Mouse (Mus musculus) gastrocnemius, postnatal 25 days (tissue): Measurements from ENCODE around the gene Stat5b. TPM values are rescaled to one million over a fixed set of nuclear protein-coding genes. Genes with fewer than 3 reads are reported as not detected.
A peak's percentile ranks its signal among the peaks of the same experiment; 100 is the strongest.

Source experiments
- DNase-seq: peaks from one replicate; pipeline ENCODE4 v3.0.0; 2022
- total RNA-seq, 2 experiments: library from RNA; stranded (reverse); gene quantifications; 1 replicate in 1 of 2; 2 replicates in 1 of 2; pipeline ENCODE4 v1.2.3; 2021

Gene Stat5b
- total RNA-seq, 2 experiments from 2014 or later = 93.2 to 126 TPM

DNA sequence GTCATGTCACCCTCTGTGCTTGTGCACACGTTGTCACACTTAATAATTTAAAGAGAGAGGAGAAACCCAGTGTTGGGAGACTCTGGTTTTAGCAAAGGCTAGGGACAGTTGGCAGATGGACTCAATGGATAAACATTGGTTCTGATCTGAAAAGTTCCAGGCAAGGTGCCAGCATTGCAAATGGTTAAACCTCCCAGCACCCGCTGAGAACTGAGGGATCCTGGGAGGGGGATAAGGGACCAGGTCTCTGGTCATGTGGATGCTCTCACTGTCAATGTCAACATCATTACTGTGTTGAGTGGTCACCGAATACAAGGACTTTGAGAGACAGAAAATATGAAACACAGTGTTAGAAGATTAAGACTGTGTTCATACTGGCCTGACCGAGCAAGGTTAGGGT, 33.7 kb downstream of the Stat5b start:
- DNase-seq = no peak

- DNase-seq = no peak
These were observed 34.2 kb downstream of the Stat5b start for GRCm38 (mm10) chr11:100816342-100816741.

- peak; percentile 88 for DNase-seq
These were observed 36.0 kb downstream of the Stat5b start for GRCm38 (mm10) chr11:100814498-100814897.

- no peak for DNase-seq
These were observed 39.4 kb downstream of the Stat5b start for GRCm38 (mm10) chr11:100811132-100811531.

- DNase-seq = no peak
These were observed 40.0 kb downstream of the Stat5b start for GRCm38 (mm10) chr11:100810516-100810915.

GRCm38 (mm10) chr11:100806380-100807305, 43.9 kb downstream of the Stat5b start:
- peak; percentile 62 for DNase-seq

DNA sequence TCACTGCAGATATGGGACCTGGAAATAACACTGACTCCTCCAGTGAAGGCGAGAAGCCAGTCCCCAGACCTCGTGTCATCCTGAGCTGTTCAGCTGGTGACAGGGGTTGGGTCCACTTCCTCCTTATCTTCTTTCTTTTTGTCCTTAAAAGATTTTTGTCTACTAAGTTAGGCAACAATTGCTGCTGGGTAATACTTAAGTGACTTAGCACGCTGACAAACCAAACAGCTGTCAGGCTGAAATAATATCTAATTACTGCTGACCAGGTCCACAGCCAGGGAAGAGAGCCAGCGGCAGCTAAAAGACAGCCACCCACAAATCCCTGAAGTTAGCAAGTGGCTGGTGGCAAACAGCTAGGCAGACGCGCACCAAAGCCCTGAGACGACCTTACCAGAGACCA, 45.0 kb downstream of the Stat5b start:
- DNase-seq = peak; percentile 70

GRCm38 (mm10) chr11:100804409-100804808, 46.1 kb downstream of the Stat5b start:
- DNase-seq = no peak

DNA sequence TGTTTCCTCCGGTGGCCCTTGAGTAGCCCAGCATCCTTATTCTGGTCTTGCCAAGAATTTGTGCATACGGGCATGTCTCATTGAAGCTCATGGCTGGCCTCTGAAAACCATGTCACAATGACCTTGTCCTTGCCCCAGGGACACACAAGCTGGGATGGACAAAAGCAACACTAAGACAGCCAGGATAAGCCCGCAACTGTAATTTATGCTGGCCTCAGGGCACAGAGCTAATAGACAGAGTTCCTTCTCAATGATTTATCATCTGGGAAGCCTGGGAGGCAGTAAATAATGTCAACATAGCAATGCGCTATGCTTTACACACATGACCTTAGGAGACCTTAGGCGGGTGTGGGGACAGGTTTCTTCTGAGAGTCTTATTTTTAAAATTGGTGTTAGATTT, 51.1 kb downstream of the Stat5b start:
- DNase-seq = no peak

- no peak for DNase-seq
These were observed 53.9 kb downstream of the Stat5b start for GRCm38 (mm10) chr11:100796585-100796984.

DNA sequence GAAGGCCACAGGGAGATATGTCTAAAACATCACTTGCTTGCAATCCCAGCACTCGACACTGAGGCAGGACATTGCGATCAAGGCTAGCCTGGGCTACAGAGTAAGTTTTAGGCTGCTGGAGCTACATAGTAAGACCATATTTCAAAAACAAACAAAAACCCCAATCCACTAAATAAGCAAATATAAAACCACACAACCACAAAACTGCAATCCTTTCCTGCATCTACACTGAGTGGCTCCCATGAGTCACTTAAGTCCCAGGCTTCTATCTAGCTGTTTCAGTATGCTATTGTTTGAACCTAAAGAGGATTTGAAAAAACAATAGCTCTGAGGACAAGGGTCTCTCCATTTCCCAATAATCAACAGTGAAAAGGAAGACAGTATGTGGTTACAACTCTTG, 55.1 kb downstream of the Stat5b start:
- no peak for DNase-seq

- peak; percentile 54 for DNase-seq
These were observed 59.0 kb downstream of the Stat5b start for GRCm38 (mm10) chr11:100791457-100792049.

DNA sequence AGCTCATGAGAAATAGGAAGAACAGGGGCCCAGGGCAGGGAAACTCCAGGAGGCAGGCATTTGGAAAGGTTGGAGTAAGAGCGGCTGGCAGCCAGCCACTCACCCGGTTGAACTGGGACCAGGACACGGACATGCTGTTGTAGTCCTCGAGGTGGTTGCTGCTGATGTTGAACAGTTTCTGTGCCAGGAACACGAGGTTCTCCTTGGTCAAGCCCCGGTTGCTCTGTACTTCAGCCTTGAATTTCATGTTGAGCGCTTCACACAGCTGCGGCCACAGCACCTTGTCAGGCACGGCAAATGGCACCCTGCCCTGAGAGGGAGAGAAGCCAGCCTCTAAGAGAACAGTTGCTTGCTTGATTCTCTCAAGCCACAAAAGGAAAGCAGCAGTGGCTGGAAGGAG, 59.9 kb downstream of the Stat5b start:
- peak; percentile 90 for DNase-seq

DNA sequence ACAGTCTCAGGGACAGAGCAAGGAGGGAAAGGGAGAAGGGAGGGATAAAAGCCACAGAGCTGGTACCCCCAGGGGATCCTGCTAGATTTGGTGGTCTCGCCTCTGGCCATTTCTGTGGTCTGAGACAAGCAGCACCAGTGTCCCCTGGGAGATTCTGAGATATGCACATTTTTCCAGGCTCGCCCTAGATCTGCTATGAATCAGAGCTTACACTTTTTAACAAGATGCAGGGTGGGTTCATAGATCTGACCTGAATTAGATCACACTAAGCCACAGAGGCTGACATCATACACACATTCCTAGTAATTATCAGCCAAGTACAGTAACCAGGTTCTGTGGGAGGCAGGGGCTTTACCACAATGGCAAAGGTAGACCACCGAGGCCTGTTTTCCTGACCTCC, 60.8 kb downstream of the Stat5b start:
- no peak for DNase-seq

- no peak for DNase-seq
These were observed 64.8 kb downstream of the Stat5b start for GRCm38 (mm10) chr11:100785774-100786173.

GRCm38 (mm10) chr11:100784286-100784685, 66.2 kb downstream of the Stat5b start:
- no peak for DNase-seq

GRCm38 (mm10) chr11:100782568-100782967, 68.0 kb downstream of the Stat5b start:
- DNase-seq = no peak

- DNase-seq = no peak
These were observed 68.6 kb downstream of the Stat5b start for GRCm38 (mm10) chr11:100781763-100782475.

DNA sequence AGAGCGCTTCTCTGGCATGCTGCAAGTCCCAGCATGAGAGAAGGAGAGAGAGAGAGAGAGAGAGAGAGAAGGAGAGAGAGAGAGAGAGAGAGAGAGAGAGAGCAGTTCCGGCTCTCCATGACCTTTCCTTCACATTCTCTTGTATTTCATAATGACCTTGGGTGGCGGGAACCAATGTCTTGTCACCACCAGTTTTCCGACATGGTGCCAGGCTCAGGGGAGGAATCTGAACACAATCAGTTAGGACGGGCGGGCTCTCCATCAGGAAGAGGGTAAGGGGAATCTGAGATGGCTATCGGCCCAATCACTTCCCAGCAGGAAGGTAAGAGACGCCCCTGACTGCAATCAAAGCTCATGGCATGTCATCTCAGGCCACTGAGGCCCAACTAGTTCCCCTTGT, 70.3 kb downstream of the Stat5b start:
- DNase-seq = no peak

- DNase-seq = no peak
These were observed 72.5 kb downstream of the Stat5b start for GRCm38 (mm10) chr11:100778069-100778468.

DNA sequence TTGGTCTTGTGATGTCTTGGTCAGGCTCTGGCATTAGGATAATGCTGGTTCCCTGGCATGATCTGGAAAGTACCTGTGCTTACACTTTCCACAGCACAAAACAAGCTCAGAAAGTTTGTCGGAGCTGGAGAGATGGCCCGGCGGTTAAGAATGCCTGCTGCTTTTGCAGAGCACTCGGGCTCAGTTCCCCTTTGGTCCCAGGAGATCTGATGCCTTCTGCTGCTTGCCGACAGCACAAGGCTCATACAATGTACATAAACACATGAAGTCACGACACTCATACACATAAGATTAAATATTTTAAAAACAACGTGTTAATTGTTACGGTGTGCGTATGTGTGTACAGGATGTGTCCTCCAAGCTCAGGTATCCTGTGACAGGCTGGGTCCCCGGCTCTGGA, 74.6 kb downstream of the Stat5b start:
- DNase-seq = no peak

- no peak for DNase-seq
These were observed 76.3 kb downstream of the Stat5b start for GRCm38 (mm10) chr11:100774261-100774660.
